Mouse (Mus musculus) kidney, postnatal 25 days (tissue): ENCODE data around the gene Ryr1.
A peak's percentile ranks its signal among the peaks of the same experiment; 100 is the strongest.

Experiments
- DNase-seq, 2 experiments: peaks; one replicate each; pipeline ENCODE4 v3.0.0; 2021; ENCODE audit warnings: mixed read lengths in 2 of 2

The Ryr1 gene

GRCm38 (mm10) chr7:29029690-29030656 lies 95.0 kb downstream of the Ryr1 start:
- no peak for DNase-seq

- no peak for DNase-seq
Measured at GRCm38 (mm10) chr7:29028761-29029160, 96.2 kb downstream of the Ryr1 start.

GRCm38 (mm10) chr7:29026811-29027210 lies 98.2 kb downstream of the Ryr1 start:
- DNase-seq: no peak

- DNase-seq: no peak
Measured at GRCm38 (mm10) chr7:29026195-29026594, 98.8 kb downstream of the Ryr1 start.

- DNase-seq: no peak
Measured at GRCm38 (mm10) chr7:29025566-29025965, 99.4 kb downstream of the Ryr1 start.

- DNase-seq: no peak
Measured at GRCm38 (mm10) chr7:29023514-29023913, 101.5 kb downstream of the Ryr1 start.

- DNase-seq: no peak
Measured at GRCm38 (mm10) chr7:29022479-29022878, 102.5 kb downstream of the Ryr1 start.

- DNase-seq: no peak
Measured at GRCm38 (mm10) chr7:29019447-29020220, 105.3 kb downstream of the Ryr1 start.

- DNase-seq: no peak
Measured at GRCm38 (mm10) chr7:29017222-29017621, 107.8 kb downstream of the Ryr1 start.

GRCm38 (mm10) chr7:29016440-29016839 lies 108.5 kb downstream of the Ryr1 start:
- no peak for DNase-seq

GRCm38 (mm10) chr7:29014984-29015383 lies 110.0 kb downstream of the Ryr1 start:
- DNase-seq: no peak

- no peak for DNase-seq
Measured at GRCm38 (mm10) chr7:29008714-29009113, 116.3 kb downstream of the Ryr1 start.

- DNase-seq: no peak
Measured at GRCm38 (mm10) chr7:29008171-29008570, 116.8 kb downstream of the Ryr1 start.

GRCm38 (mm10) chr7:29007224-29008101 lies 117.5 kb downstream of the Ryr1 start:
- DNase-seq: no peak

- peak; percentile 67 for DNase-seq
Measured at GRCm38 (mm10) chr7:29000651-29001605, 124.1 kb downstream of the Ryr1 start.

GRCm38 (mm10) chr7:28993402-28993801 lies 131.6 kb downstream of the Ryr1 start:
- no peak for DNase-seq

- no peak for DNase-seq
Measured at GRCm38 (mm10) chr7:28992997-28993396, 132.0 kb downstream of the Ryr1 start.

GRCm38 (mm10) chr7:28991616-28992015 lies 133.4 kb downstream of the Ryr1 start:
- DNase-seq: no peak

GRCm38 (mm10) chr7:28990766-28991273 lies 134.2 kb downstream of the Ryr1 start:
- DNase-seq: no peak

- no peak for DNase-seq
Measured at GRCm38 (mm10) chr7:28985207-28985606, 139.8 kb downstream of the Ryr1 start.

GRCm38 (mm10) chr7:28984452-28984851 lies 140.5 kb downstream of the Ryr1 start:
- DNase-seq: no peak
